ENCODE assay signal across 15 mouse cellular contexts in the genomic region with DNA sequence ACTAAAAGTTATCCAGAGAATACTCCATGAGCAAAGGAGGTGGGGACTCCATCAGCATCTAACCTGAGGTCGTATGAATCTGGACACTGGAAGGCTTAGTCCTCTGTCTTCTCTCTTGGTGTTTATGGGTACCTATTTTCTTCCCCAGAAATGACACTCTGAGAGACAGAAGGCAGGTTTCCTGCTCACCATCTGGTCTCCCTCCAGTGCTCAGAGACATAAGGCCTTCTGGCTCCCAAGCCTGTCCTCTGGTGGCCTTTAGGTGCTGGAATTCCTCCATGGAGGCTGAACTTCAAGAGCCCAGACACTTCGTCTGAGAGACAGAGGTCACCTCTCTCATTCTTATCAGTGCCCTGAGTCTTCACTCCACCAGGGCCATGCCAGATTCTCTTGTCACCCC.
"Had no signal": no experiment of that assay in that cellular context is flagged by ENCODE, and none has a peak within 500 bp of the region (broad histone marks: within the 10 kb centered on the region; RNA-seq: fewer than 3 reads in every experiment).

No protein-coding gene starts in this region.

- ATAC-seq: midbrain, embryonic 13.5 days had no signal

- H3K36me3 ChIP-seq: kidney, embryonic 15.5 days; limb, embryonic 13.5 days; midbrain, embryonic 13.5 days; neural tube, embryonic 15.5 days had no signal

- H3K27me3 ChIP-seq: kidney, embryonic 15.5 days; limb, embryonic 13.5 days; midbrain, embryonic 13.5 days; neural tube, embryonic 15.5 days had no signal

- H3K9me3 ChIP-seq: kidney, embryonic 15.5 days; limb, embryonic 13.5 days; midbrain, embryonic 13.5 days; neural tube, embryonic 15.5 days had no signal

- H3K27ac ChIP-seq: kidney, embryonic 15.5 days; limb, embryonic 13.5 days; liver, embryonic 14.5 days; midbrain, embryonic 13.5 days; neural tube, embryonic 15.5 days; stomach, postnatal 0 days had no signal

- DNase-seq: kidney, postnatal 14 days; layer of hippocampus, postnatal 36 days; left cerebral cortex, postnatal 4 days; lung, adult 18-20 months; lung, postnatal 36 days; right cerebral cortex, adult 18-20 months; right cerebral cortex, postnatal 25 days; thymus, postnatal 4 days had no signal

- H3K4me3 ChIP-seq: kidney, embryonic 15.5 days; limb, embryonic 13.5 days; midbrain, embryonic 13.5 days; myocyte; neural tube, embryonic 15.5 days had no signal

- H3K9ac ChIP-seq: kidney, embryonic 15.5 days; limb, embryonic 13.5 days; liver, embryonic 14.5 days; midbrain, embryonic 13.5 days; neural tube, embryonic 15.5 days had no signal

- H3K4me2 ChIP-seq: kidney, embryonic 15.5 days; limb, embryonic 13.5 days; midbrain, embryonic 13.5 days; neural tube, embryonic 15.5 days had no signal

- H3K4me1 ChIP-seq: limb, embryonic 13.5 days; midbrain, embryonic 13.5 days; neural tube, embryonic 15.5 days had no signal
